Mouse (Mus musculus) kidney, embryonic 14.5 days (tissue): ENCODE data around the gene Epb41l4b. TPM values are rescaled to one million over a fixed set of nuclear protein-coding genes. Genes with fewer than 3 reads are reported as not detected.

Source experiments
- ATAC-seq: fragments of 200-750 bp; cut with Nextera tagmentation; 2 replicates; pipeline ENCODE4 v1.8.0; 2017; ENCODE audit warnings: moderate number of reproducible peaks, mild to moderate bottlenecking, moderate TSS enrichment, moderate library complexity; ENCODE audit not compliant: low FRiP score, low TSS enrichment
- H3K27ac ChIP-seq: fragments of 300-500 bp; sonication (generic); 2 replicates; pipeline ENCODE4 v1.5.1; 2014; ENCODE audit warnings: low read depth, mild to moderate bottlenecking, low read length, moderate library complexity, mixed read lengths
- H3K27me3 ChIP-seq: fragments of 300-500 bp; sonication (generic); 2 replicates; pipeline ENCODE4 v1.6.1; 2014; ENCODE audit warnings: mild to moderate bottlenecking, low read length; ENCODE audit not compliant: control insufficient read depth, insufficient read depth
- H3K36me3 ChIP-seq: fragments of 300-500 bp; sonication (generic); 2 replicates; pipeline ENCODE4 v1.6.1; 2014; ENCODE audit warnings: low read length, mixed read lengths; ENCODE audit not compliant: control insufficient read depth, insufficient read depth
- H3K4me1 ChIP-seq: fragments of 300-500 bp; sonication (generic); 2 replicates; pipeline ENCODE4 v1.6.1; 2014; ENCODE audit warnings: low read length, mixed read lengths; ENCODE audit not compliant: control insufficient read depth, insufficient read depth
- H3K4me2 ChIP-seq: fragments of 300-500 bp; sonication (generic); replicated peaks from 2 replicates; pipeline ENCODE4 v1.6.1; 2014; ENCODE audit warnings: low read depth, mild to moderate bottlenecking, low read length
- H3K4me3 ChIP-seq: fragments of 300-500 bp; sonication (generic); 2 replicates; pipeline ENCODE4 v1.5.1; 2014; ENCODE audit warnings: mild to moderate bottlenecking, low read length
- H3K9ac ChIP-seq: fragments of 300-500 bp; sonication (generic); 2 replicates; pipeline ENCODE4 v1.6.1; 2014; ENCODE audit warnings: low read depth, mild to moderate bottlenecking, low read length, moderate library complexity
- H3K9me3 ChIP-seq: fragments of 300-500 bp; sonication (generic); 2 replicates; pipeline ENCODE4 v1.6.1; 2016; ENCODE audit warnings: low read length; ENCODE audit not compliant: control insufficient read depth
- WGBS: fragments of 180-500 bp; shearing (Covaris S2); extraction: QIAGEN DNeasy Blood & Tissue Kit; methylation state at CpG from one replicate; pipeline ENCODE4 v1.1.7; 2014; 5-methylcytosine and 5-hydroxymethylcytosine counted together
- polyA plus RNA-seq: library from polyadenylated mRNA; unstranded; fragments of >200 nt; fragmentation: Nextera tagmentation; extraction: Ambion mirVana; gene quantifications from 2 replicates; pipeline ENCODE4 v1.2.1, GENCODE M21; 2014

The Epb41l4b gene
- 2.3 and 2.9 TPM in 2 replicates for polyA plus RNA-seq

DNA sequence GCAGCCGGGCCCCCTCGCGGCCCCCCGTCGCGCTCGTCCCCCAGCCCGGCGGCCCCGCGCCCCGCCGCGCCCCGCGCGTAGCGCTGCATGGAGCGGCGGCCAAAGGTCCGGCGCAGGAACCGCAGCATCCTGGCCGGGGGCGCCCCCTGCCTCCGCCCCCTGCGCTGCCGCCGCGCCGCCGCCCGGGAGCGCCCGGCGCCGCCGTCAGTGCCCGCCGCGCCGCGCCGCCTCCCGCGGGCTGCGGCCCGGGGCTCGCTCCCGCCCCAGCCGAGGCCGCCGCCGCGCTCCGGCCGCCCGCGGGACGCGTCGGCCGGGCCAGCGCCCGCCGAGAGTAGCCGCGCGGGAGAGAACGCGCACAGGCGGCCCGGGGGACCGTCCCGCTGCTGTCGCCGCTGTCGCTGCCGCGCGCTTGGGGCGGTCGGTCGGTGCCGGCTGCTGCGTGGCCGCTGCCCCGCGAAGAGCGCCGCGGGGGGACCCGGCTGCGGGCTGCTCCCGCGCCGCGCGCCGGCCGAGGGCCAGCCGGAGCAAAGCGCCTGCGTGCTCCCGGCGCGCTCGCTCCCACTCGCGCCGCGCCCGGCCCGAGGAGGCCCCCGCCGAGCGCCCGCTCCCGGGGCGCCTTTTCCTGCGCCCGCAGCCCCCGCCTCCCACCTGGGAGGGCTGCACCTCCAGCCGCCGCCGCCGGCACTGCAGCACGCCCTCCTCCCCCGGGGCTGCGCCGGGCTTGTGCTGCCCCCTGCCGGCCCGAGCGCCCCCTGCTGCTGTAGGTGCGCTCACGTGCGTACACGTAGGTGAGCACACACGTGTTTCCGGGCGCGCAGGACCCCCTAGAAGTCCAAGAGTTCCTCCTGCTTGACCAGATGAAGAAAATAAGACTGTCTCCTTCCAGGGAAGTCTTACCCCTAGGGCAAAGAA, at the start of gene Epb41l4b:
Epb41l4b (minus strand) TSS at position 412 of the 912 bp plus-strand sequence.
- Histone ChIP-seq H3K9ac (peak within 1 kb of the TSS; percentile 69), H3K4me3 (peak within 1 kb of the TSS; percentile 59), H3K4me2 (peak within 1 kb of the TSS; percentile 96), H3K9me3 (no peaks in the 10 kb centered on the region), H3K27me3 (peaks cover 19% of the 10 kb centered on the region), H3K4me1 (peaks cover 23% of the 10 kb centered on the region), H3K27ac (no peak within 1 kb of the TSS), H3K36me3 (no peaks in the 10 kb centered on the region)
- peak; percentile 88 for ATAC-seq
- under 1% methylated on average over 74 of the region's 142 CpGs for WGBS

DNA sequence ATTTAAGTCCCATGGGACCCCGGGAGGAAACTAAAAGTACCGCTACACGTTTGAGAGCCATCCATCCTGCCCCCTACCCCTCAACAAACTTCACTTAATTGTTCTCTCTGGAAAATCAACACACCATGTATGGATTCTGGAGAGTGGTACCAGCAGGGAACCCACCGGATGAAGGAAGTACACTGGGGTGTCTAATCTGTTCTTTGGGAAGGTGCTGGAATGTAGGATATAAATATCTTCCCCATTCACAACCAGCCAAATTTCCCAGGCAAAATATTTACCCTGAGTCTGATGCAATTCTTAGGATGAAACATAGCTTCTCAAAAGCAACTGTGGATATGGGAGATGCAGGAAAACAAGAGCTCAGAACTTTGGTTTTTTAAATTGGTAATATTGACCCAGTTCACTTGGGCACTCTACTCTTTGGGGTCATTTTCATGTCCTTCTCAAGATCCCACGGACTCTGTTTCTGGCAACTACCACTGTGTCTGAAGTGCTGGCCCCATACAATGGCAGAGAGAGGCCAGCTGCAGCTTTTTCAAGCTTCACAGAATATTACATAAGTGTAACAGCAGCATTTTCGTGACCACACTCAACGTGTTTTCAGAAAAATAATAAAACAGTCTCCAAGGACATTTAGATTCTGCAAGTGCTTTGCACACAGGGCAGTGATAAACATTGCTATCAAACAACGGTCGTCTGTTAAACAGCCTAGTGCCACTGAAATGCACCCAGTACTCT, 48.5 kb upstream of the Epb41l4b start:
- Histone ChIP-seq H3K4me1 (no peaks in the 10 kb centered on the region), H3K27me3 (no peaks in the 10 kb centered on the region), H3K27ac (no peak overlapping the region), H3K9ac (no peak overlapping the region), H3K4me2 (no peak overlapping the region), H3K9me3 (no peaks in the 10 kb centered on the region), H3K36me3 (no peaks in the 10 kb centered on the region), H3K4me3 (no peak overlapping the region)
- WGBS: 75% methylated on average over 9 of the region's 9 CpGs
- ATAC-seq: no peak

DNA sequence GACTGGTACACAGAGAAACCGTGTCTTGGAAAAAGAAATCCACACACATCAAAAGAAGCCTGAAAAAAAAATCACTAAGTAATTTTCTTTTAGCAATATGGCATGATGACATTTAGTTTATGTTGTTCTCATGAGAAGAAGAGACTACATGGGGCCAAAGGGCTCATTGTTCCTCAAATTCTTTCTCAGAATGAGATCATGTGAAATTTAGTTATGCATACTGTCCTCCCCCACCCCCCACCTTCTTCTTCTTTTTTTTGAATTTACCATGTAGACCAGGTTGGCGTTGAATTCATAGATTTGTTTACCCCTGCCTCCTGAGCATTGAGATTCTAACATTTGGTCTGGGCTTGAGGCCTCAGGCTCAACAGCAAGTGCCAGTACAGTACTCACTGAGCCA, 46.6 kb upstream of the Epb41l4b start:
- no peak overlapping the region for H3K4me2 ChIP-seq
- no peak overlapping the region for H3K4me3 ChIP-seq
- H3K9me3 ChIP-seq: no peaks in the 10 kb centered on the region
- H3K27me3 ChIP-seq: no peaks in the 10 kb centered on the region
- ATAC-seq: no peak
- 89% methylated on average over 2 of the region's 2 CpGs for WGBS
- no peak overlapping the region for H3K9ac ChIP-seq
- no peaks in the 10 kb centered on the region for H3K36me3 ChIP-seq
- peaks cover 15% of the 10 kb centered on the region for H3K4me1 ChIP-seq
- no peak overlapping the region for H3K27ac ChIP-seq

DNA sequence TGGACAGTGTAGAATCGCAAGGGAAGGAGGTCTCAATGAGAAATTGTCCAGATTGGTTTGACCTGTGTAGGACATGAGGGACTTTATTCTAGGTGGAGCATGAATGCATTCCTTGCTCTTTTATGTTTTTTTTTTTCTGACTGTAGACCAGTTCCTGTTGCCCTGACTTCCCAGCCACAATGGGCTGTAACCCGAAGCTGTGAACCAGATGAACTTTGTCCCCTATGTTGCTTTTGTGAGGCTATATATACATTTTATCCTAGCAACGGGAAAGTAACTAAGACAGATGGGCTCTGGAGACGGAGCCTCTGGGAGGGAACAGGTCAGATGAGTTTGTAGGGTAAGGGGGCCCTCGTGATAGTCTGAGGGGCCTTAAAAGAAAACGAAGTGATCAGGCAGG, 42.8 kb upstream of the Epb41l4b start:
- peak; percentile 65; the same call in 1 of the 2 replicates for ATAC-seq
- H3K36me3 ChIP-seq: no peaks in the 10 kb centered on the region
- no peak overlapping the region for H3K9ac ChIP-seq
- no peaks in the 10 kb centered on the region for H3K27me3 ChIP-seq
- H3K9me3 ChIP-seq: no peaks in the 10 kb centered on the region
- H3K4me2 ChIP-seq: no peak overlapping the region
- H3K27ac ChIP-seq: no peak overlapping the region
- WGBS: 8% methylated on average over 6 of the region's 6 CpGs
- H3K4me1 ChIP-seq: peaks cover 15% of the 10 kb centered on the region
- H3K4me3 ChIP-seq: no peak overlapping the region

DNA sequence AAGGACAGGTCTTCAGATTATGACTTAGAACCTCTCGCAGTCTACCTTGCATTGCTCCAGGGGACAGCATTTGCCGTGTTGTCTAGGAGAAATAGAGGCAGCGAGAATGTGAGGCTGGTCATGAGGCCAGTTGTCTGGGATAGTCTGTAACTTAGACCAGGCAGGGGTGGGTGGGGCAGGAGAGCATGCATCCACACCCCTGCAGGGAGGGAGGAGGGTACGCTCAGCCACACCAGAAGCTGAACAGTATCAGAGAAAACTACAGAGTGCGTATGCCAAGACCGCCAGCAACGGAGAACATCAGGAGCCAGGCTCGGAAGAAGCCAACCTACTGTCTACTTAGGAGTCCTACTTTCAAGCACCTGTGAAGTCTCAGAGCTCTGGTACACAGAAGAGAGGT, 42.2 kb upstream of the Epb41l4b start:
- H3K4me2 ChIP-seq: no peak overlapping the region
- H3K36me3 ChIP-seq: no peaks in the 10 kb centered on the region
- H3K27ac ChIP-seq: no peak overlapping the region
- H3K4me3 ChIP-seq: no peak overlapping the region
- peaks cover 15% of the 10 kb centered on the region for H3K4me1 ChIP-seq
- no peaks in the 10 kb centered on the region for H3K27me3 ChIP-seq
- H3K9ac ChIP-seq: no peak overlapping the region
- 82% methylated on average over 8 of the region's 8 CpGs for WGBS
- no peaks in the 10 kb centered on the region for H3K9me3 ChIP-seq
- ATAC-seq: no peak

DNA sequence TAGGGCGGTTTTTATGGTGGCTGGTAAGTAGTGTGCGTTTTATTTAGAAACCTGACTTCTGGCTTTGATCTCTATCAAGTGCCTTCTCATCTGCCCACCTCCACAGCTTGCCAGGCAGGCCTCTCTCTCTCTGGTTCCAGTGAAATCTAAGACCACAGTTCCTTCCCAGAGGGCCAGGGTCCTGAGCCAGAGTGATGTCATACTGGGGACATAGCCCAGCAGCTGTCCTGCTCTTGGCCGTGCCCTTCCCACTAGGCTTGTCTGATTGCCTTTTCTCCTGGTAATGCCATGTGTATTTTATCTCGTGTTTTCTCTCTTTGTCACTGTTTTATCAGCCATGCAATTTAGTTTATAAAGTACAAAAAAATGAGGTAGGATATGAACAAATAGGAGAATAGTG, 40.3 kb upstream of the Epb41l4b start:
- Histone ChIP-seq H3K4me3 (no peak overlapping the region), H3K9me3 (no peaks in the 10 kb centered on the region), H3K27ac (no peak overlapping the region), H3K9ac (no peak overlapping the region), H3K36me3 (no peaks in the 10 kb centered on the region), H3K4me2 (no peak overlapping the region), H3K27me3 (no peaks in the 10 kb centered on the region), H3K4me1 (peaks cover 15% of the 10 kb centered on the region)
- peak; percentile 69 for ATAC-seq
- WGBS: 34% methylated on average over 4 of the region's 4 CpGs

DNA sequence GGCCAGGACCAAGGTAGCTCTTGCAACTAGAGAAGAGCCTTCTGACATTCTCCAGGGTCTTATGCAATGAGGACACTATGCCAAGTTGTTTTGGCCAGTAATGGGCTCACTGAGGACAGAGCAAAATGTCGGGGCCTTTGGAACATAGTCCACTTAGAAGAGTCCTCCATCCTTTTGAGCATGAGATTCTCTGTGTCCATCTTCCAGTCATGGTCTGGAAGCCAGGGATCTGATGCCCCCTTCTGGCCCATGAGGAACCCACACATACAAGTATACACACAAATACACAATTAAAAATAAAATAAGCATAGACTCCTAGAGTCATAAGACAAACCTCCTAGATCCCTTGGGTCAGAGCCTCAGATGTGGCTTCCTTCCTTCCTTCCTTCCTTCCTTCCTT, 38.3 kb upstream of the Epb41l4b start:
- no peak overlapping the region for H3K4me3 ChIP-seq
- no peak for ATAC-seq
- H3K4me1 ChIP-seq: peaks cover 13% of the 10 kb centered on the region
- no peak overlapping the region for H3K9ac ChIP-seq
- WGBS: 56% methylated on average over 1 of the region's 1 CpGs
- no peak overlapping the region for H3K4me2 ChIP-seq
- no peaks in the 10 kb centered on the region for H3K27me3 ChIP-seq
- no peaks in the 10 kb centered on the region for H3K36me3 ChIP-seq
- H3K27ac ChIP-seq: no peak overlapping the region
- no peaks in the 10 kb centered on the region for H3K9me3 ChIP-seq

DNA sequence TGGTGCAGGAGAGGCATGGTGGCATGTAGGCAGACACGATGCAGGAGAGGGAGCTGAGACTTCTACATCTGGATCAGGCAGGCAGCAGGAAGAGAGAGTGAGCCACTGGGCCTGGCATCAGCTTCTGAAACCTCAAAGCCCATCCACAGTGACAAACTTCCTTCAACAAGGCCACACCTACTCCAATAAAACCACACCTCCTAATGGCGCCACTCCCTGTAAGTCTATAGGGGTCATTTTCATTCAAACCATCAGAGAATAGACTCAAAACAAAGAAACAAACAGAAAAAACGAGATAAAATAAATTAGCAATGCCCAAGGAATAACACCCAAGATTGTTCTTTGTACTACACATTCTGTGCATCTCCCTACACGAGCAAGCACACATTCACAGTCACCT, 35.6 kb upstream of the Epb41l4b start:
- Histone ChIP-seq H3K27ac (no peak overlapping the region), H3K36me3 (no peaks in the 10 kb centered on the region), H3K4me1 (no peaks in the 10 kb centered on the region), H3K4me3 (no peak overlapping the region), H3K4me2 (no peak overlapping the region), H3K9me3 (no peaks in the 10 kb centered on the region), H3K27me3 (no peaks in the 10 kb centered on the region), H3K9ac (no peak overlapping the region)
- ATAC-seq: no peak
- WGBS: 78% methylated on average over 4 of the region's 4 CpGs

DNA sequence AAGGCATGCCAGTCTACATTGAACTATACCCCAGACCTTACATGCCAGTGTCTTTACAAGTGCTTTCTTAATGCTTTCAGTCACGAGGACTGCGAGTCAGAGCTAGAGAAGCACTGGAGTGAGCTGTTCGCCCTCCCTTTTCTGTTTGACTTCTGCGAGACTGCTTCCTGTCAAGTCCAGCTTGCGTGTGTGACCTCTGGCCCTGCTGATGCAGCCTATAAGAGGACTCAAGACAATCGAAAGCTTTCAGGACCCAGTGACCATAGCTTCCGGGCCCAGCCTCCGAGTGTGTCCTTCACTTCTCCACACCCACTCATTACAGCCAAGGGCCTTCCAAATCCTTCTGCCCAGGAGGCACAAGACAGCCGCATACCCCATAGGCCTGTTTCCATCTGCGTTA, 32.1 kb upstream of the Epb41l4b start:
- no peak overlapping the region for H3K9ac ChIP-seq
- no peak overlapping the region for H3K27ac ChIP-seq
- H3K27me3 ChIP-seq: no peaks in the 10 kb centered on the region
- H3K4me3 ChIP-seq: no peak overlapping the region
- H3K4me2 ChIP-seq: no peak overlapping the region
- no peaks in the 10 kb centered on the region for H3K9me3 ChIP-seq
- H3K4me1 ChIP-seq: no peaks in the 10 kb centered on the region
- 0 out of 2 replicates have a peak, but pooled peaks have one; percentile 35 for ATAC-seq
- 36% methylated on average over 10 of the region's 10 CpGs for WGBS
- H3K36me3 ChIP-seq: no peaks in the 10 kb centered on the region
